Mouse (Mus musculus): ENCODE results near the gene Naaa.

Naaa gene

GRCm38 (mm10) chr5:92277437-92278394, at the start of gene Naaa:
Gene Naaa, minus strand, starts transcription at chr5:92278170.
- DNase-seq, result peak; percentile 78 to 79

- DNase-seq, result no peak
These were observed 49.4 kb upstream of the Naaa start for GRCm38 (mm10) chr5:92327367-92327766.

- no peak for DNase-seq
These were observed 45.3 kb upstream of the Naaa start for GRCm38 (mm10) chr5:92323264-92323663.

DNA sequence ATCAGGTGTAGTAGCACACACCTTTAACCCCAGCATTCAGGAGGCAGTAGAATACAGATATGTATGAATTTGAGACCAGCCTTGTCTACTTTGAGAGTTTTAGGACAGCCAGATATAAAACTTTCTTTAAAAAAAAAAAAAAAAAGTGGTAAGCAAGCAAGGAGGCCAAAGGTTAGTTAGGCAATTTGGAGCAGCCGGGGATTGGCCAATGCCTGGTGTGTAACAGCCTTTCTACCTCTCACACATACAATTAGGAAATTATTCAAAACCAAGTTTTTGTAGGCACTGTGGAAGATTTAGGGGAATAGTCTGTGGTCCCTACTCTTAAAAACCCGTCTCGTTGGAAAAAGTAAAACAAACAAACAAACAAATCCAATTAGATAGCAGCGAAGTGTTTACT, 44.6 kb upstream of the Naaa start:
- no peak for DNase-seq

GRCm38 (mm10) chr5:92321631-92322400, 43.8 kb upstream of the Naaa start:
- no peak for DNase-seq

GRCm38 (mm10) chr5:92318596-92318995, 40.6 kb upstream of the Naaa start:
- no peak for DNase-seq

- DNase-seq, result no peak
These were observed 40.1 kb upstream of the Naaa start for GRCm38 (mm10) chr5:92318119-92318518.

DNA sequence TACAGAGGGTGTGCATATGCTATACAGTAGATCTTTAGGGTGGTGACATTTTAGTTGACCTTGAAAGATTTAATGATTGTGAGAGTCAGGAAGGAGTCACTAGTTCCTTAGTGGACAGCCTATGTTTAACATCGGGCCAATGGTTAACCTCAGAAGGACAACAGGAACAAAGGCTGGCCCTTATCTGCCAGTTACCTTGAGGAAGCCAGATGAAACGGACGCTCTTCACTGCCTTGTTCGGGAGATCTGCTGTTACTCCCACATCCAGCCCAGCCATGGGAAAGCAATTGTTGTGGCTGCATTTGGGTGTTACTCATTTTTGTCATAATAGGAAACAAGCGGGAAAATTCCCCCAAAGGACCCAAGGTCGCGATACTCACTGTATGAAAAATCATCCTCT, 35.8 kb upstream of the Naaa start:
- DNase-seq, result no peak

GRCm38 (mm10) chr5:92312046-92312715, 34.2 kb upstream of the Naaa start:
- peak; percentile 67 to 77 for DNase-seq

DNA sequence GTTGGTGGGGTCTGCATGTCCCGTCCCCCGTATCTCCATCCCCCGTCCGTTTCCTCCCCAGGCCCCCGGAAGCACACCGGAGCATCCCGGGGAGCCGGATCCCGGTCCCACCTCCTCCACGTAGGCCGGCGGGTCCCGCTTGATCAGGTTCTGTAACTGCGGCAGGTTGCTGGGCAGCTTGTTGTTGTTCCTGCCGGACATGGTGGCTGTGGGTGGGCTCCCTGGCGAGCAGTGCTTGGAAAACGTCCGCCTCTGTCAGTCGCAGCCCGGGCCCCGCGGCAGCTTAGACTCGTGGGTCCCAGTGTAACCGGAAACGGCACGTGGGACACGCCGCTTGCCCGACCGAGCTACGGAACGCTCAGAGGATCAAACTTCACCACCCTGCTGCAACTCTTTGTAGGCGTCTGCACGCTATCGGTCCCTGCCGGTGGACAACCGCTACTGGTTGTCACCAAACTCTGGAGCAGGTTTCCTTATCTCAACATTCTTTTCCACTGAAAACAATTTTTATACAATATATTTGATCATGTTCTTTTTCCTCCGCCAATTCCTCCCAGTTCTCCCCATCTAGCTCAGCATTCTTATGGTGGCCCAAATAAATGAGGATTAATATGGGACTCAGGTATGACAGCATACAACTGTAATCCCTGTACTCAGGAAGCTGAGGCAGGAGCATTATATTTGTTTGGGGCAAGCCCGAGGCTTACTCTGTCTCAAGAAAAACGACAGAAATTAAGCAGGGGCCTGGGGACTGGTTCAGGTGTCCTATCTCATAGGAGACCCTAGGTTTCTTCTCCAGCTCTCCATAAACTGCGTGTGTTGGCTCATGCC, 31.9 kb upstream of the Naaa start, which contains the start of gene Sdad1:
Gene Sdad1 (minus strand): TSS at position 799 of the 831 bp plus-strand sequence.
- DNase-seq, result peak; percentile 89 to 92

DNA sequence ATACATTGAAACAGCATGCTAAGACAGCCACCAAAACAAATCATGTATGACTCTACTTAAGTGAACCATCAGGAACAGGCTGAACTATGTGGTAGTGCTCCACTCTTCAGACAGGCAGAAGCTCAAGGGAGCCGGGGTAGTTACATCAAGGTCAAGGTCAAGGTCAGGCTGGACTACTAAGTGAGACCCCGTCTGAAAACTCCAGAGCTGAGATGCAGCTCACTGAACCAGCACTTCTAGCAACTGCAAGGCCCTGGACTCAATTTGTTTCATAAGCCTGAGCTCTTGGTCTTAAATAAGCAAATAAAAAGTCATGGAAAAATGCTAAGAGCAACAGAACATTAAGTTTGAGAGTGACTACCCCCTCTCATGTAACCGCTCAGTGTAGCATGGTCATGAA, 26.3 kb upstream of the Naaa start:
- no peak for DNase-seq

- no peak for DNase-seq
These were observed 24.3 kb upstream of the Naaa start for GRCm38 (mm10) chr5:92302149-92302840.

- DNase-seq, result no peak
These were observed 16.6 kb upstream of the Naaa start for GRCm38 (mm10) chr5:92294525-92294924.

- DNase-seq, result no peak
These were observed 13.9 kb upstream of the Naaa start for GRCm38 (mm10) chr5:92291652-92292414.

GRCm38 (mm10) chr5:92287840-92288239, 9.9 kb upstream of the Naaa start:
- DNase-seq, result no peak

- DNase-seq, result no peak
These were observed 5.1 kb upstream of the Naaa start for GRCm38 (mm10) chr5:92283107-92283506.

DNA sequence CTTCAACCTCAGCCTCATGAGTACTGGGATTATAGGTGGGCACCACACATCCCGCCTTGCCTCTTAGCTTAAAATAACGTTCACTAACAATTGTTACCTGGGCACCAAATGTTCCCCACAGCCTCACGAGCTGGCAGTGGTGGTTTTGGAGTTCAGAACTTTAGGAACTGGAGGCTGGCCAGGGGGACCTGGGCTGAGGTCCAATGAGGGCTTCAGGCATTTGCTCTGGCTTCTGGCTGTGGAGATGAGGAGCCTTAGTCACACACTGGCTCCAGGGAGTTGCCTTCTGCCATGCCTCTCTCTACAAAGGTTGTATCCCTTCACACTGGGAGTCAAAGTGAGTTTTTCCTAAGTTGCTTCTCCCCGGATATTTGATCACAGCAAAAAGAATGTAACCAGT, 4.6 kb upstream of the Naaa start:
- DNase-seq, result no peak

DNA sequence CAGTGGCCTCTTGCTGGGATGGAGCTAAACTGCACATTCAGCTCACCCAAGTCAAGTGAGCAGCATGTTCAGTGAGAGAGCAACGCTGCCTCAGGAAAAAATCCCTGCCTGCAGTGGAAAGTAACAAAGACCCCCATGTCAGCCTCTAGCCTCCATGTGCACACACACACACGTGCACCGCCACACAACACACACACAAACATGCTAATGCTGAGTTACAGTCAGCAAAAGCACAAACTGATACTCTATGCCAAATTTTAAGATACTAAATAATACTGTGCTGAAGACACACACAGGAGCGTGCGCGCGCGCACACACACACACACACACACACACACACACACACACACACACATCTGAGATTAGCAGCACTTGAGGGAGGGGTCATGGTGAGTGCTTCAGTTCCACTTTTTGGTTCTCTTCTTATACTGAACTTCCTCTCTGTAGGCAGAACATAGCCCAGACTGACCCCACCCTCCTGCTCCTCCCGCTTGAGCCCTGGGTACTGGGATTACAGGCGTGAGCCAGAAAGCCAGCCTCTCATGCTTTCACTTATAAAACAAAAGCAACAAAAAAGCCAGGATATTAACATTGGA, 1.1 kb upstream of the Naaa start:
- peak in 1 of 2 experiments; percentile 9 for DNase-seq

DNA sequence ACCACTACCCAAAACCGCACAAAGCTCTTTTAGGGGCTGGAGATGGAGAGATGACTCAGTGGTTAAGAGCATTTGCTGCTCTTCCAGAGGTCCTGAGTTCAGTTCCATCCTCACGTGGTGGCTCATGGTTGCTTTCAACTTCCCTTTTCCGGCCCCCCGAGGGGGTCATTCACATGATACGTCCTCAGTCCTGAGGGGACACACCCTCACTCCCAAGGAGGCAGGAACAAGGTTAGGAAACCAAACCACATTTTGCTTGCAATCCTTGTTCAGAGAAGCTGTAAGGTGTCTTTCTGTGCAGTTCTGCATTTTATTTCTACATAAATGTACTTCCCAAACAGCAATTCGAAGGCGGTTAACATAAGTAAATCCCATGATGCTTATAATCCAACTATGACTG, 7.5 kb downstream of the Naaa start:
- no peak for DNase-seq

GRCm38 (mm10) chr5:92263761-92264359, 14.1 kb downstream of the Naaa start:
- DNase-seq, result no peak

Measured in thymus, postnatal 36 days (tissue).